Mouse (Mus musculus) thymus, postnatal 0 days (tissue): ENCODE measurements around the gene Rnf215. TPM values are rescaled to one million over a fixed set of nuclear protein-coding genes. Genes with fewer than 3 reads are reported as not detected.
"Not testable (repeated sequence)": the region's sequence is repeated elsewhere in the genome, so short reads cannot be mapped to it uniquely, and the experiment has no call there.

ENCODE experiments used
- DNase-seq: peaks from one replicate; pipeline ENCODE4 v3.0.0-alpha.2; 2015; ENCODE audit warnings: low spot score
- polyA plus RNA-seq: library from polyadenylated mRNA; unstranded; fragments of >200 nt; fragmentation: Nextera tagmentation; extraction: Ambion mirVana; gene quantifications from 2 replicates; pipeline ENCODE4 v1.2.1, GENCODE M21; 2015

The Rnf215 gene
- polyA plus RNA-seq: 18.9 and 19.6 TPM in 2 replicates

DNA sequence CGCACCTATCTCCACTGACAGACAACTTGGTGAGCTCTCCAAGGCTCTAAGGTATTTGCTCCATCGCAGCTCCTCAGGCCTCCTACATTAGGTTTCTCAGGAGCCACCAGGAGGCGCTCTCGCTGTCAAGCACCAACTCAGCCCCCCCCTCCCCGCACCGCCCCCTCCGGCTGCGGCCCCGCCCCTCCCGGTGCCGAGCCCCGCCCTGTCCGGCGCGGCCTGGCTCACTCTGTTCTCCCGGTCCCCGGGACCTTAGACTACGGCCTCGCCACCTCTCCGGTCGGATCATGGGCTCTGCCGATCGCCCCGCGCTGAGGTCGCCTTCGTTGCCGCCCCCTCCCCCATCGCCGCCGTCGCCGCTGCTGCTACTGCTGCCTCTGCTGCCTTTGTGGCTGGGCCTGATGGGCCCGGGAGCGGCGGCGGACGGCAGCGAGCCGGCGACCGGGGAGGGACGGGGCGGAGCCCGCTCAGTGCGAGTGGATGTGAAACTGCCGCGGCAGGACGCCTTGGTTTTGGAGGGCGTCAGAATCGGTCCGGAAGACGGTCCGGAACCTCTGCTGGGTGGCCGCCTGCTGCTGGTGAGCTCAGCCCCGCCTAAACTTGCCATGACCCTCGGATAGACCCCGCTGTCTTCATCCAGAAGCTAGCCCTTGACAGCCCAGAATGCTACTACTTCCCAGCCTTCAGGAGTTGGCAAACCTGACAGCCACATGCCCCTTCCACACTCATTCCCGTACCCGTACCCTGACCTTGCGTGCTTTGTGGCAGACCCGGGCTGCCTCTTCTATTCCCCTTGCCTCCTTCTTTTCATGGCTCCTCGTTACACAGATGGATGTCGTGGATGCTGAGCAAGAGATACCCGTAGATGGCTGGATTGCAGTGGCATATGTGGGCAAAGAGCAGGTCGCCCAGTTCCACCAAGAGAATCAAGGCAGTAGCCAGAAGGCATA, at the start of gene Rnf215:
TSS of gene Rnf215 (plus strand) at position 217 of the 950 bp plus-strand sequence.
- DNase-seq: peak; percentile 87

DNA sequence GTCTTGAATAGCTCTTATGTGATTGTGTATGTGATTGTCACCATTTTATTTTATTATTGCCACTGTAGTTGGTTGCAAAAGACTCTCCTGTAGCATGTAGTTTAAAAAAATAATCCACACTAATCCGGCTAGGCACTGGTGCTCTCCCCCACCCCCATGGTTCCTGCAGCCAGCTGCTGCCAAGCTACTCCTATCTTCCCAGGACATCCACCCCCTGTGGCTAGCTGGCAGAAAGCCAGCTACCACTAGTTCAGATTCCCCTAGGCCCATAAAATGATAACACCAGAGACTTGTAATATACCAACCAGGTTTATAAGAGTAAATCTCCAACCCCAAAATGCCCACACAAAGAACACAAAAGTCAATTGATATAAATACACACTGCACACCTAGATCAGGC, 48.8 kb upstream of the Rnf215 start:
- DNase-seq: no peak

GRCm38 (mm10) chr11:4087267-4087666, 47.7 kb upstream of the Rnf215 start:
- no peak for DNase-seq

DNA sequence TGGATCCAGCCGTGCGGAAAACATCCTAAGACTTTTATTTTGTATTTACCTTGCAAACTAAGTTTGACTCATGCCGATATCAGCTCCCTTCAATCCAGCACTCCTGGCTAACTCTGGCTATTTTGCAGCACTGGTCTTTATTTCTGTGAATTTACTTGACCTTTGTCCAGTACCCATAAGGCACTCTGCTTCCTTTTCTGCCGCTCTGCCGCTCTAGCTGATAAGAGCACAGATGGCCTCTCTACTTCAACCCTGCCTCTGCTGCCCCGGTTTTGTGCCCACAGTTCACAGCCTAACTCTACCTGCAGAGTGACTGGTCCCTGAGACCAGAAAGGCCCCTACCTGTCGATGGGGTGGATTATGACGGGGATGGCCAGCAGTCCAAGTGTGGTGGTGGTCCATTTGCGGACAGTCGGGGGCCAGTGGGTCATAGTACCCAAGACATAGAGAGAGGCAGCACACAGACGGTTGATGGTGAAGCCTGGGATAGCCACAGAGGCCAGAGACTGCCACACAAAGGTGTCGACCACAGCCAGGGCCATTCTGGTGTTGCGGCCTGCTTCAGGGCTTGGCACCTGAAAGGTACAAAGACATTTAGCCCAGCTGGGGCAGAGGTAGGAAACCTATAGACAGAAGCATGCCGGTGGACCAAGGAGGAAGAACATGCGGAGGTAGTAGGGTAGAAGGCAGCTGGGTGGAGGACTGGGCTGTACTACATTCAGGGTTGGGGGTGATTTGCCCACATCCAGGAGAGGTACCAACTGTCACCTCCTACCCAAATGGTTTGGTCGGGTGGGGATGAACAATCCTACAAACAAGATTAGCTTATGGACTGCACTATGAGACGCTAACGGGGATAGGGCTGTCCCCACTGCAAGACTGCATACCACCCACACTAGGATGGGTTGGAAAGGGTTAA, 41.3 kb upstream of the Rnf215 start:
- DNase-seq: peak; percentile 8

- peak; percentile 81 for DNase-seq
Measured at GRCm38 (mm10) chr11:4094378-4095170, 40.4 kb upstream of the Rnf215 start.

DNA sequence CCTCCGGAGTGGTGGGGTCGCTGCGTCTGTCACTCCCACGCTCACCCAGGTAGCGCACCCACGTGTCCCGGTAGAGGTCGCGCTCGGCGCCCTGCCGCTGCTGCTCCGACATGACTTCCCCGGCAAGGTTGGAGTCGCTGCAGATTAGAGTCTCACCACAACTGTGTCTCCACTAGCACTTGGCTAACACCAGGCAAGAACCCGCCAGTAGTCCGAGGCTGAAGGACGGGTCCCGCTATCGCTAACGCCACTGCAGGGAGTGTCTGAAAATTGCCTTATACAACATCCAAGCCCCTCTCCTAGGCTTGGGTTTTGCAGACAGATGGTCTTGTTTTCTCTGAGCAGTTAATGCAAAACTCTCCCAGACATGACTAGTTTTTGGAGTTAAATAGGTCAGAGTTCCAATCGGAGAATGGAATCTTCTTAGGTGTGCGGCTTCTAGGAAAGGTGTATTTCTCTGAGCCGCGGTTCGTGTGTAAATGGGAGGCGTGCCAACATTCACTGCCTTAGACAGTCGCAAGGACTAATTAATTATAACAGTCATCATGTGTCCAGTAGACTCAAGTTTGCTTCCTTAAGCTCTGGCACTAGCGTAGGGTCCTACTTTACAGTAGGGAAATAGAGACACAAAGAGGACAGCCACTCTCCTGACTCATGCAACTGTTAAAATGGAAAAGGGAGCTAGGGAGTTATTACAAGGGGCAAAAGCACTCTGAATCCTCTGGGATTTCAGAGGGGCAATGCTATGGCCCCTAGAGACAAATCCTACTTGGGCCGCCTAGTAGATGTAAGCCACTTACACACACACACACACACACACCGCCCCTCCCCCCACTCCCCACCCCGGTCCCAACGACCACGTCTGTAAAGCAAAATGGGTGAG, 39.6 kb upstream of the Rnf215 start, which contains the start of gene Mtfp1:
TSS of gene Mtfp1 (minus strand) at position 275 of the 883 bp plus-strand sequence.
- peak; percentile 66 for DNase-seq

DNA sequence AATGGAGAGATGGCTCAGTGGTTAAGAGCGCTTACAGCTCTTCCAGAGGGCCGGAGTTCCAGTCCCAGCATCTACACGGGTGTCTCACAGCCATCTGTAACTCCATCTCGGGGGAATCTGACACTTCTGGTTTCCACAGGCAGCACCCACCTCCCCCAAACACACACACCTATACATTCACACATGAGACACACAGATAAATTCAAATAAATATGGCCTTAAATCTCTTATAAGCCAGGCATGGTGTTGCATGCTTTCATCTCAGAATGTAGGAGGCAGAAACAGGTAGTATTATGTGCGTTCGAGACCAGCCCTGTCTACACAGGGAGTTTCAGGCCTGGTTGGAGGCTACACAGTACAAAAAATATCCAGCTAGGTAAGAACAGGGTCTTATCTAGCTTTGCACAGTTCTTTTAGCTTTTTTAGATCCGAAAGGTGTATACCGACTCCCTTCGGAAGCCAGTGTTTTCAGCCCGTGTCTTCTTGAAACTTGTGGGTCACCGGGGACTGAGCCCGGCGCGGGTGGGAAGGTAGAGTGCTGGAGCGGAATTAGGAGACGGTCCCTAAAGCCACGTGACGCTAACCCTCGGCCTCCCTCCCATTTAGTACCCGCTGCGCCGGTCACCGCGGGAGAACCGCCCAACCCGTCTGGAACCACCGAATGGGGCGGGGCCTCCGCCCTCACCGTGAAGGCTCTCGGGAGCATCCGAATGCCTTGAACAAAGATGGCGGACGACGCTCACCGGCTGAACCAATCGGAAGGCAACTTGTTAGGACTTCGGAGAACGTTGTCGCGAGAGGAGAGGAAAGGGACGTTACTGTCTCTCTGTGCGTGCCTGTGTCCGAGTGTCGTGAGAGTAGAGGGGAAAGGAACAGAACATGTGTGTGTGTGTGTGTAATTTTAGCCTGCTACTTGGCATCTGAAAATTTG, 38.7 kb upstream of the Rnf215 start:
- DNase-seq: peak; percentile 98

GRCm38 (mm10) chr11:4097091-4097621, 37.8 kb upstream of the Rnf215 start:
- DNase-seq: no peak

GRCm38 (mm10) chr11:4098120-4098519, 36.9 kb upstream of the Rnf215 start:
- DNase-seq: peak; percentile 51

DNA sequence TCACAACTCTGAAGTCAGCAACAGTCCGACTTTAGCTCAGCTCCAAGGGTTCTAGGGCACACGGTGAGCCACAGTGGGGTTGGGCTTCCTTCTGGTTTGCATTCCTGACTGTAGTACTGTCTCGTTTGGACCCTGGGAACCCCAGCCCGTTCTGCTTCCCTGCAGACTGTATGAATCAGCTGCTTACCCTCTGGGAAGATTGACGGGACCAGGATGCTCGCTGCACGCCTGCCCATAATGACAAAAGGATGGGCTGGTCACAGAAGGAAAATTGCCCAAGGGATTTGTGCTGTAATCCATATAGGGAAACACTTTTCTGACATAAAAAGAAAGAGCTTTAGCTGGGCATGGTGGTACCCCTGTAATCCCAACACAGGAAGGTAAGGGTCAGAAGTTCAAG, 36.2 kb upstream of the Rnf215 start:
- no peak for DNase-seq

- no peak for DNase-seq
Measured at GRCm38 (mm10) chr11:4099447-4099846, 35.6 kb upstream of the Rnf215 start.

DNA sequence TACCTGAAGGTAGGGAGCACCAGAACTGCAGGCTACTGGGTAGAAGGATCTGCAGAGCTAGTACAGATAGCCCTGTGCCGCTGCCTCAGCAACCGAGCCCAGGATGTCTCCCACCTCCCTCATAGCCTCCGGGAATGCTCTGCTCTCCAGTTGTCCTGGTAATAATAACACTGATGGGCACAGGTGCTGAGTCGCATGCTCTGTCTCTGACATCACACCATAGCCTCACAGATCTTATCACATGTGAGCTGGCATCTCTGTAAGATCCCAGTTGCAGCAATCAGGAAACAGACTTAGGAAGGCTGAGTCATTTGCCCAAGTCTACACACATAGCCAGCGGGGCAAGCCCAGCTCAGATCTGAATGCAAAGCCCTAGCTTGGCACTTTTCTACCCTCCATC, 33.2 kb upstream of the Rnf215 start:
- no peak for DNase-seq

- DNase-seq: no peak
Measured at GRCm38 (mm10) chr11:4103522-4103921, 31.5 kb upstream of the Rnf215 start.

GRCm38 (mm10) chr11:4104989-4105388, 30.0 kb upstream of the Rnf215 start:
- no peak for DNase-seq

- no peak for DNase-seq
Measured at GRCm38 (mm10) chr11:4105444-4105843, 29.6 kb upstream of the Rnf215 start.

DNA sequence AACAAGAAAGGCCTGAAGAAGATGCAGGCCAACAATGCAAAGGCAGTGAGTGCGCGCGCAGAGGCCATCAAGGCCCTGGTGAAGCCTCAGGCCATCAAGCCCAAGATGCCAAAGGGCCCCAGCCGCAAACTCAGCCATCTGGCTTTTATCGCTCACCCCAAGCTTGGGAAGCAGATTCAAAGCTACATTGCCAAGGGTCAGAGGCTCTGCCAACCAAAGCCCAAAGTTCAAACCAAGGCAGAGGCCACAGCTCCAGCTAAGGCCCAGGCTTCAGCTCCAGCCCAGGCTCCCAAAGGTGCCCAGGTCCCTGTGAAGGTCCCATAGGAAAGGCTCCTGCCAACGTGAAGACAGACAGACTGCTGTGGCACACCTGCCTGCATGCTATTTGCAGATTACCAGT, 27.1 kb upstream of the Rnf215 start:
- not testable (repeated sequence) for DNase-seq

GRCm38 (mm10) chr11:4108691-4109090, 26.3 kb upstream of the Rnf215 start:
- no peak for DNase-seq

GRCm38 (mm10) chr11:4112033-4112432, 23.0 kb upstream of the Rnf215 start:
- DNase-seq: no peak

- DNase-seq: no peak
Measured at GRCm38 (mm10) chr11:4112861-4113260, 22.1 kb upstream of the Rnf215 start.
